Comparison of ENCODE assay signal across 12 mouse cellular contexts in the genomic region with DNA sequence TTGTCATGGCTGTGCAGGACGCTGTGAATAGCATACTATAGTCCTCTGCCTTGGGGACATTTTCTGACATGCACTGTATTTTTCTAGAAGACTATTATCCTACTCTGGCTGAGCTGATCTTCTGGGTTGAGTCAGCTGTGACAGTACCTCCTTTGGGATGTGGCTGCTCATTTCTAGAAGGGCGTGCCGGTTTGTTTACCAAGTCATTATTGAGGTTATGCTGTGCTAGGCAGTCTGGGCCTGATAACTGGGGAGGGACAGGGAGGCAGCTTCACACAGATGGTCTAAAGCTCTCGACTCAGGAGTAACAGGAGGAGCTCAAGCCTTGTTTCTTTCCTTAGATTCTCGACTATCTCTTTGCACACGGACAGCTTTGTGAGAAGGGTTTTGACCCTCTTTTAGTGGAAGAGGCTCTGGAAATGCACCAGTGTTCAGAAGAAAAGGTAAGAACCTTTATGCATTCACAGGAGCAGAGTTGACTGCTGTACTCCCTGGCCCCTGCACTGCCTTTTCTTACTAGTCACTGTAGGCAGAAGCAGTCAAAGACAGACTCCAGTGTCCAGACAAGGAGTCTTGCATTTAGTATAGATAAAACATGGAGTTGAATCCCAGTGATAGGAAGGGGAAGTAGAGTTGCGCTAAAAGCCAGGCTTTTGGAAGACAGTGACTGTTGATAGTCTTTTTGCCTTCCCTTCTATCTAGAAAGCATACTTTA. TPM values are rescaled to one million over a fixed set of nuclear protein-coding genes. Genes with fewer than 3 reads are reported as not detected.
DNase-seq lines count a peak whose midpoint lies in the region; ATAC-seq lines count a peak whose summit lies in the region.
"Had no signal": no experiment of that assay in that cellular context is flagged by ENCODE, and none has a peak within 500 bp of the region (broad histone marks: within the 10 kb centered on the region; RNA-seq: fewer than 3 reads in every experiment).

No protein-coding gene starts in this region.

- peaks cover 90% of the 10 kb centered on the region for H3K36me3 ChIP-seq in hindbrain, embryonic 10.5 days

- H3K27me3 ChIP-seq in hindbrain, embryonic 10.5 days (ENCODE audit: insufficient read depth, poor library complexity, severe bottlenecking) = no peaks in the 10 kb centered on the region
- H3K27me3 ChIP-seq: embryonic facial prominence, embryonic 15.5 days; heart, embryonic 15.5 days; midbrain, embryonic 13.5 days had no signal

- H3K4me3 ChIP-seq in hindbrain, embryonic 10.5 days = no peak overlapping the region
- H3K4me3 ChIP-seq: embryonic facial prominence, embryonic 15.5 days; heart, embryonic 15.5 days; midbrain, embryonic 13.5 days had no signal

- H3K27ac ChIP-seq in hindbrain, embryonic 10.5 days = no peak overlapping the region
- H3K27ac ChIP-seq: embryonic facial prominence, embryonic 15.5 days; heart, embryonic 15.5 days; midbrain, embryonic 13.5 days had no signal

- no peaks in the 10 kb centered on the region for H3K9me3 ChIP-seq in hindbrain, embryonic 10.5 days
- H3K9me3 ChIP-seq: embryonic facial prominence, embryonic 15.5 days; heart, embryonic 15.5 days; midbrain, embryonic 13.5 days had no signal

- ATAC-seq in erythroblast, adult 5-6 weeks (replicated peaks; ENCODE audit: low FRiP score, poor library complexity, severe bottlenecking) = peak; percentile 87
- ATAC-seq: midbrain, embryonic 13.5 days had no signal

- peak; percentile 94 for DNase-seq in heart, adult 11 months
- DNase-seq in heart, postnatal 4 days = no peak
- peak; percentile 32 for DNase-seq in large intestine, adult 2 months (ENCODE audit: low read depth, low spot score)
- peak; percentile 53 to 70 for DNase-seq in spleen, postnatal 36 days (ENCODE audit: low spot score in 2 of 2)
- no peak for DNase-seq in thymus, postnatal 4 days
- DNase-seq in cerebellum, adult 11 months = no peak
- no peak for DNase-seq in hindbrain, embryonic 10.5 days (ENCODE audit: low spot score)
- DNase-seq: kidney, postnatal 10 days had no signal

- WGBS in large intestine, adult 2 months = 50% methylated on average over 7 of the region's 7 CpGs
- 90% methylated on average over 7 of the region's 7 CpGs for WGBS in hindbrain, embryonic 10.5 days

- H3K4me1 ChIP-seq in hindbrain, embryonic 10.5 days (replicated peaks) = no peaks in the 10 kb centered on the region
- H3K4me1 ChIP-seq: heart, embryonic 15.5 days; midbrain, embryonic 13.5 days had no signal

RNA-seq across cellular contexts. Expression of gene Ubap1, which starts 39.1 kb away (rescaled TPM):
- 10 to 100 TPM; 35.1 to 38.4 TPM for total RNA-seq in heart, postnatal 4 days (2021)
- 96.8 and 109 TPM in 2 replicates for total RNA-seq in erythroblast, adult 5-6 weeks (2015; ENCODE audit: low replicate concordance)
- 201 and 217 TPM in 2 replicates for total RNA-seq in erythroblast, adult 5-6 weeks (2017; ENCODE audit: low replicate concordance)
- 28.7 and 35.9 TPM in 2 replicates for polyA plus RNA-seq in large intestine, adult 2 months (2012; rRNA removed)
- 73.4 and 73.8 TPM in 2 replicates for polyA plus RNA-seq in hindbrain, embryonic 10.5 days (2016; fragmentation: Nextera tagmentation; extraction: Ambion mirVana)

Comparison
In these comparisons a context has a peak if more than half of its experiments do, and no peak if none do; other contexts are left out.
1. DNase-seq: peak in heart, adult 11 months (single experiment), large intestine, adult 2 months (single experiment) and spleen, postnatal 36 days (2 of 2); none in heart, postnatal 4 days (single experiment), thymus, postnatal 4 days (single experiment), cerebellum, adult 11 months (single experiment) and hindbrain, embryonic 10.5 days (single experiment).